Mouse (Mus musculus): ENCODE data around the gene Dnajc9. TPM values are rescaled to one million over a fixed set of nuclear protein-coding genes. Genes with fewer than 3 reads are reported as not detected.

The Dnajc9 gene
- total and polyA plus RNA-seq, 2 experiments from 2014 or later = 29.2 to 114 TPM

DNA sequence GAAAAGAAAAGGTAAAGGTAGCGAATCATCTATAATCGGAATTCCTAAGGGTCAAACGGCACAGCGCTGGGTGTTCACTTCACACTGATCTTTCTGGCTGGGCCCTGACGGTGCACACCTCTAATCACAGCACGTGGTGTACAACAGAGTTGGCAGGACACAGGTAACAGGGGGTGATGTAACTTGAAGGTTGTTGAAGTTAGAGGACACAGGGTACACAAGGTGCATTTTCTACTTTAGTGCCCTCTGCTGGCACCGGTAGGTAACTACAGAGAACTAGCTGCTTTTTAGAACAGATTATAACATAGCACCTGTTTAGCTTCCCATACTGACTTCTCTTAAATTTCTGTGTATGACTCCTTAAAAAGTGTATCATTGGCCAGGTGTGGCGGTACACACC, 48.6 kb downstream of the Dnajc9 start:
- no peaks in the 10 kb centered on the region for H3K27me3 ChIP-seq (ENCODE audit: insufficient read depth, low read length)
- no peak overlapping the region for H3K4me3 ChIP-seq (ENCODE audit: low read length)
- DNase-seq (ENCODE audit: low spot score) (peak; percentile 33), ATAC-seq (no peak; the same call in 1 of the 2 replicates)
- no peak overlapping the region for H3K4me2 ChIP-seq (ENCODE audit: low read depth, low read length)
- H3K27ac ChIP-seq = no peak overlapping the region
- H3K9me3 ChIP-seq (ENCODE audit: low read length) = no peaks in the 10 kb centered on the region
- WGBS = 86% methylated on average over 8 of the region's 8 CpGs
- no peaks in the 10 kb centered on the region for H3K4me1 ChIP-seq (ENCODE audit: insufficient read depth, low read length)
- TF ChIP-seq CTCF (IDR thresholded peaks at IDR 0.05; ENCODE audit: low read depth) = peak; percentile 66
- no peak overlapping the region for H3K9ac ChIP-seq (replicated peaks; ENCODE audit: low read length)
- peaks cover 30% of the 10 kb centered on the region for H3K36me3 ChIP-seq (ENCODE audit: insufficient read depth, low read length)

DNA sequence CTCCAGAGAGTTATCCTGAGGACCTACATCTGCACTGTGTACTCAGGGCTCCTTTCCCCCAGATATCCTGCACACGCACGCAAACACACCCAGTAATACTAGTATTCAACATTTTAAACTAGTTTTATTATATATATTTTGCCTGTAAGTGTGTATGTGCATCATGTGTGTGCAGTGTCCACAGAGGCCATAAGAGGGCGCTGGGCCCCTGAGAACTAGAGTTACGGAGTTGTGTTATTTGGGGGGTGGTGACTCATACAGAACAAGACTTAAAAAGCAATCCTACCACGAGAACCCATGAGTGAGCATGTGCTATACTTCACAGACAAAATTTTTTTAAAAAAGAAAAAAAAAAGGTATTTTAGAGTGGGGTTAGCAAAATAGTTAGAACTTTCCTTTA, 49.3 kb downstream of the Dnajc9 start:
- 98% methylated on average over 5 of the region's 5 CpGs for WGBS
- Histone ChIP-seq H3K4me2 (ENCODE audit: low read depth, low read length) (no peak overlapping the region), H3K4me3 (ENCODE audit: low read length) (no peak overlapping the region), H3K27ac (no peak overlapping the region), H3K36me3 (ENCODE audit: insufficient read depth, low read length) (peaks cover 28% of the 10 kb centered on the region), H3K27me3 (ENCODE audit: insufficient read depth, low read length) (no peaks in the 10 kb centered on the region), H3K4me1 (ENCODE audit: insufficient read depth, low read length) (no peaks in the 10 kb centered on the region), H3K9ac (replicated peaks; ENCODE audit: low read length) (no peak overlapping the region), H3K9me3 (ENCODE audit: low read length) (no peaks in the 10 kb centered on the region)
- ATAC-seq (no peak), DNase-seq (ENCODE audit: low spot score) (no peak)
- no peak for TF ChIP-seq CTCF (IDR thresholded peaks at IDR 0.05; ENCODE audit: low read depth)

Other genes with a start within 250 kb of the Dnajc9 start
- 0.84 and 1.7 TPM in 2 replicates for gene Kcnk5, start 207.1 kb downstream of the Dnajc9 start, total RNA-seq (2014; rRNA removed)
- 1.0 TPM in 2 replicates for gene Kcnk5, start 207.1 kb downstream of the Dnajc9 start, polyA plus RNA-seq (2015; fragmentation: Nextera tagmentation; extraction: Ambion mirVana)
- gene Kcnk16, start 119.7 kb downstream of the Dnajc9 start, total RNA-seq (2014; rRNA removed) = 0.18 TPM in 1 of 2 replicates, not detected in the other
- not detected in 2 replicates for gene Kcnk16, start 119.7 kb downstream of the Dnajc9 start, polyA plus RNA-seq (2015; fragmentation: Nextera tagmentation; extraction: Ambion mirVana)
- 10.3 and 13.4 TPM in 2 replicates for gene Nudt13, start 94.2 kb downstream of the Dnajc9 start, total RNA-seq (2014; rRNA removed)
- 11.2 and 12.0 TPM in 2 replicates for gene Nudt13, start 94.2 kb downstream of the Dnajc9 start, polyA plus RNA-seq (2015; fragmentation: Nextera tagmentation; extraction: Ambion mirVana)
- gene Ecd, start 40.8 kb downstream of the Dnajc9 start, total RNA-seq (2014; rRNA removed) = 29.8 and 38.6 TPM in 2 replicates
- 37.3 and 38.4 TPM in 2 replicates for gene Ecd, start 40.8 kb downstream of the Dnajc9 start, polyA plus RNA-seq (2015; fragmentation: Nextera tagmentation; extraction: Ambion mirVana)
- gene Fam149b, start 40.7 kb downstream of the Dnajc9 start, total RNA-seq (2014; rRNA removed) = 42.1 and 44.4 TPM in 2 replicates
- 25.9 and 28.8 TPM in 2 replicates for gene Fam149b, start 40.7 kb downstream of the Dnajc9 start, polyA plus RNA-seq (2015; fragmentation: Nextera tagmentation; extraction: Ambion mirVana)
- gene Mrps16, start 4.7 kb upstream of the Dnajc9 start, total RNA-seq (2014; rRNA removed) = 34.7 and 35.4 TPM in 2 replicates
- 68.1 and 72.3 TPM in 2 replicates for gene Mrps16, start 4.7 kb upstream of the Dnajc9 start, polyA plus RNA-seq (2015; fragmentation: Nextera tagmentation; extraction: Ambion mirVana)
- 0.11 and 0.31 TPM in 2 replicates for gene Cfap70, start 63.3 kb upstream of the Dnajc9 start, total RNA-seq (2014; rRNA removed)
- 1.8 and 2.2 TPM in 2 replicates for gene Cfap70, start 63.3 kb upstream of the Dnajc9 start, polyA plus RNA-seq (2015; fragmentation: Nextera tagmentation; extraction: Ambion mirVana)
- 36.5 and 38.4 TPM in 2 replicates for gene Anxa7, start 91.2 kb upstream of the Dnajc9 start, total RNA-seq (2014; rRNA removed)
- 19.8 and 20.5 TPM in 2 replicates for gene Anxa7, start 91.2 kb upstream of the Dnajc9 start, polyA plus RNA-seq (2015; fragmentation: Nextera tagmentation; extraction: Ambion mirVana)
- gene Mss51, start 108.0 kb upstream of the Dnajc9 start, total RNA-seq (2014; rRNA removed) = 0.11 and 0.26 TPM in 2 replicates
- gene Mss51, start 108.0 kb upstream of the Dnajc9 start, polyA plus RNA-seq (2015; fragmentation: Nextera tagmentation; extraction: Ambion mirVana) = 0.08 and 0.19 TPM in 2 replicates
- 110 and 130 TPM in 2 replicates for gene Ppp3cb, start 157.7 kb upstream of the Dnajc9 start, total RNA-seq (2014; rRNA removed)
- gene Ppp3cb, start 157.7 kb upstream of the Dnajc9 start, polyA plus RNA-seq (2015; fragmentation: Nextera tagmentation; extraction: Ambion mirVana) = 94.7 and 97.5 TPM in 2 replicates